Comparison of ENCODE assay signal across 8 mouse cellular contexts in genomic region chr10:12694774-12695173, GRCm38 (mm10).
A peak's percentile ranks its signal among the peaks of the same experiment; 100 is the strongest.
DNase-seq lines count a peak whose midpoint lies in the region; ATAC-seq and TF ChIP-seq lines count a peak whose summit lies in the region.

No protein-coding gene starts in this region.

- H3K4me1 ChIP-seq in heart, embryonic 12.5 days (replicated peaks), result peaks cover 13% of the 10 kb centered on the region
- no peaks in the 10 kb centered on the region for H3K4me1 ChIP-seq in limb, embryonic 14.5 days (ENCODE audit: control insufficient read depth, insufficient read depth, low read length)
- H3K4me1 ChIP-seq in hindbrain, embryonic 14.5 days (replicated peaks; ENCODE audit: control insufficient read depth, insufficient read depth, low read length), result no peaks in the 10 kb centered on the region
- no peaks in the 10 kb centered on the region for H3K4me1 ChIP-seq in hindbrain, embryonic 11.5 days (replicated peaks; ENCODE audit: control insufficient read depth, insufficient read depth, low read length)

- no peak overlapping the region for H3K4me3 ChIP-seq in heart, embryonic 12.5 days
- no peak overlapping the region for H3K4me3 ChIP-seq in limb, embryonic 14.5 days (replicated peaks; ENCODE audit: low read length)
- no peak overlapping the region for H3K4me3 ChIP-seq in hindbrain, embryonic 14.5 days (replicated peaks; ENCODE audit: low read length)
- no peak overlapping the region for H3K4me3 ChIP-seq in hindbrain, embryonic 11.5 days (ENCODE audit: low read depth, low read length)

- no peak overlapping the region; the same call in 1 of the 2 replicates for H3K9ac ChIP-seq in heart, embryonic 12.5 days
- no peak overlapping the region for H3K9ac ChIP-seq in limb, embryonic 14.5 days (ENCODE audit: low read depth, low read length, severe bottlenecking)
- H3K9ac ChIP-seq in hindbrain, embryonic 14.5 days, result no peak overlapping the region
- H3K9ac ChIP-seq in hindbrain, embryonic 11.5 days (ENCODE audit: low read depth, low read length), result no peak overlapping the region

- TF ChIP-seq POLR2A in limb, embryonic 14.5 days (IDR thresholded peaks at IDR 0.05; ENCODE audit: borderline replicate concordance, extremely low read depth, insufficient read depth, insufficient read length), result no peak

- no peaks in the 10 kb centered on the region for H3K27me3 ChIP-seq in heart, embryonic 12.5 days (replicated peaks)
- H3K27me3 ChIP-seq in limb, embryonic 14.5 days (ENCODE audit: control insufficient read depth, insufficient read depth, low read length), result no peaks in the 10 kb centered on the region
- H3K27me3 ChIP-seq in hindbrain, embryonic 14.5 days (ENCODE audit: control insufficient read depth, insufficient read depth, low read length), result no peaks in the 10 kb centered on the region
- no peaks in the 10 kb centered on the region for H3K27me3 ChIP-seq in hindbrain, embryonic 11.5 days (ENCODE audit: control insufficient read depth, insufficient read depth, low read length)

- H3K9me3 ChIP-seq in heart, embryonic 12.5 days (replicated peaks), result no peaks in the 10 kb centered on the region
- no peaks in the 10 kb centered on the region for H3K9me3 ChIP-seq in limb, embryonic 14.5 days (ENCODE audit: control insufficient read depth, low read length)
- H3K9me3 ChIP-seq in hindbrain, embryonic 14.5 days (ENCODE audit: control insufficient read depth, low read length), result no peaks in the 10 kb centered on the region
- H3K9me3 ChIP-seq in hindbrain, embryonic 11.5 days (ENCODE audit: control insufficient read depth, low read length), result no peaks in the 10 kb centered on the region

- peak overlapping the region; percentile 16; the same call in 1 of the 2 replicates for H3K4me2 ChIP-seq in heart, embryonic 12.5 days
- no peak overlapping the region for H3K4me2 ChIP-seq in limb, embryonic 14.5 days (replicated peaks; ENCODE audit: low read depth, low read length, severe bottlenecking)
- H3K4me2 ChIP-seq in hindbrain, embryonic 14.5 days (replicated peaks), result no peak overlapping the region
- no peak overlapping the region for H3K4me2 ChIP-seq in hindbrain, embryonic 11.5 days (replicated peaks; ENCODE audit: low read depth, low read length)

- H3K27ac ChIP-seq in heart, embryonic 12.5 days (ENCODE audit: poor library complexity, severe bottlenecking), result peak overlapping the region; percentile 89
- no peak overlapping the region for H3K27ac ChIP-seq in limb, embryonic 14.5 days (replicated peaks; ENCODE audit: low read depth, low read length)
- H3K27ac ChIP-seq in hindbrain, embryonic 14.5 days, result no peak overlapping the region
- H3K27ac ChIP-seq in hindbrain, embryonic 11.5 days (ENCODE audit: low read depth, low read length), result no peak overlapping the region

- peak; percentile 86 for ATAC-seq in heart, embryonic 12.5 days (ENCODE audit: insufficient number of reproducible peaks, low FRiP score)
- peak; percentile 72 for ATAC-seq in limb, embryonic 14.5 days (ENCODE audit: low FRiP score, low read depth)
- ATAC-seq in hindbrain, embryonic 14.5 days (ENCODE audit: low FRiP score), result no peak
- ATAC-seq in hindbrain, embryonic 11.5 days (ENCODE audit: low FRiP score), result no peak

- 5% methylated on average over 6 of the region's 6 CpGs for WGBS in heart, embryonic 12.5 days
- WGBS in limb, embryonic 14.5 days, result 11% methylated on average over 6 of the region's 6 CpGs
- 75% methylated on average over 6 of the region's 6 CpGs for WGBS in hindbrain, embryonic 14.5 days
- WGBS in hindbrain, embryonic 11.5 days, result 51% methylated on average over 6 of the region's 6 CpGs

- peaks cover 22% of the 10 kb centered on the region for H3K36me3 ChIP-seq in heart, embryonic 12.5 days
- H3K36me3 ChIP-seq in limb, embryonic 14.5 days (ENCODE audit: control insufficient read depth, insufficient read depth, low read length), result peaks cover 23% of the 10 kb centered on the region
- no peaks in the 10 kb centered on the region for H3K36me3 ChIP-seq in hindbrain, embryonic 14.5 days (replicated peaks; ENCODE audit: control insufficient read depth, insufficient read depth)
- no peaks in the 10 kb centered on the region for H3K36me3 ChIP-seq in hindbrain, embryonic 11.5 days (ENCODE audit: control insufficient read depth, insufficient read depth, low read length)

- peak; percentile 87 for DNase-seq in 416B (ENCODE audit: low read depth)
- peak; percentile 27 for DNase-seq in embryo, embryonic 9.5 days (ENCODE audit: extremely low spot score)
- peak; percentile 49 for DNase-seq in limb, embryonic 14.5 days (ENCODE audit: low spot score)
- no peak for DNase-seq in thymus, postnatal 0 days (ENCODE audit: low spot score)
- DNase-seq in hindbrain, embryonic 14.5 days (ENCODE audit: low spot score), result no peak
- DNase-seq in thymus, postnatal 10 days (ENCODE audit: low spot score in 2 of 2), result no peak
- no peak for DNase-seq in hindbrain, embryonic 11.5 days (ENCODE audit: low spot score)

Comparison
In these comparisons a context has a peak if more than half of its experiments do, and no peak if none do; other contexts are left out.
1. DNase-seq: peak in 416B (single experiment), embryo, embryonic 9.5 days (single experiment) and limb, embryonic 14.5 days (single experiment); none in thymus, postnatal 0 days (single experiment), hindbrain, embryonic 14.5 days (single experiment), thymus, postnatal 10 days (0 of 2) and hindbrain, embryonic 11.5 days (single experiment).
2. ATAC-seq: peak in heart, embryonic 12.5 days (single experiment) and limb, embryonic 14.5 days (single experiment); none in hindbrain, embryonic 14.5 days (single experiment) and hindbrain, embryonic 11.5 days (single experiment).